Mouse (Mus musculus) liver, adult 2 months (tissue): ENCODE data around the gene B9d1. TPM values are rescaled to one million over a fixed set of nuclear protein-coding genes. Genes with fewer than 3 reads are reported as not detected.

Experiments
- DNase-seq: peaks from one replicate; pipeline ENCODE4 v3.0.0-alpha.2; 2011; ENCODE audit warnings: low read depth, low spot score; ENCODE audit errors: extremely low read depth
- H3K27ac ChIP-seq: fragments of 200-500 bp; replicated peaks from 2 replicates; pipeline ENCODE4 v1.5.1; 2012; ENCODE audit warnings: low read depth, mild to moderate bottlenecking, control low read depth, inconsistent platforms, low read length; ENCODE audit not compliant: insufficient read depth
- H3K27me3 ChIP-seq: fragments of 200-500 bp; 2 replicates; pipeline ENCODE4 v1.6.1; 2012; ENCODE audit warnings: mild to moderate bottlenecking, moderate library complexity, low read length, inconsistent platforms; ENCODE audit not compliant: control insufficient read depth, insufficient read depth
- H3K36me3 ChIP-seq: fragments of 200-500 bp; 2 replicates; pipeline ENCODE4 v1.6.1; 2012; ENCODE audit warnings: low read length, inconsistent platforms; ENCODE audit not compliant: control insufficient read depth, insufficient read depth
- H3K4me1 ChIP-seq: fragments of 200-500 bp; 2 replicates; pipeline ENCODE4 v1.6.1; 2011; ENCODE audit warnings: low read length; ENCODE audit not compliant: control insufficient read depth, insufficient read depth
- H3K4me3 ChIP-seq: fragments of 200-500 bp; 2 replicates; pipeline ENCODE4 v1.5.1; 2011; ENCODE audit warnings: low read depth, mild to moderate bottlenecking, control low read depth, low read length, moderate library complexity; ENCODE audit not compliant: insufficient read depth
- H3K79me2 ChIP-seq: fragments of 200-500 bp; 2 replicates; pipeline ENCODE4 v1.6.1; 2012; ENCODE audit warnings: inconsistent platforms, mild to moderate bottlenecking, low read length, moderate library complexity; ENCODE audit not compliant: control insufficient read depth, insufficient read depth
- H3K9ac ChIP-seq: fragments of 200-500 bp; 2 replicates; pipeline ENCODE4 v1.6.1; 2012; ENCODE audit warnings: low read depth, mild to moderate bottlenecking, control low read depth, inconsistent platforms, low read length
- CTCF ChIP-seq: fragments of 200-500 bp; IDR thresholded peaks from 2 replicates; pipeline ENCODE4 v1.5.1; 2011; ENCODE audit warnings: low read depth, low read length, control low read depth
- POLR2A ChIP-seq: fragments of 200-500 bp; IDR thresholded peaks from 2 replicates; pipeline ENCODE4 v1.6.1; 2011; ENCODE audit warnings: low read length, control low read depth; ENCODE audit not compliant: insufficient read depth; ENCODE audit errors: extremely low read depth
- WGBS: fragments of 180-500 bp; shearing (Covaris S2); methylation state at CpG from one replicate; pipeline ENCODE4 v1.1.7; 2018; 5-methylcytosine and 5-hydroxymethylcytosine counted together
- polyA plus RNA-seq: library from polyadenylated mRNA; depleted of rRNA; stranded (reverse); fragments of >200 nt; gene quantifications from 2 replicates; pipeline ENCODE4 v1.2.3, GENCODE M21; 2012
- total RNA-seq: library from RNA; depleted of rRNA; stranded (reverse); fragments of >200 nt; gene quantifications from 2 replicates; pipeline ENCODE4 v1.2.3, GENCODE M21; 2014

Gene B9d1
- total and polyA plus RNA-seq, 2 experiments: 1.1 to 1.7 TPM

DNA sequence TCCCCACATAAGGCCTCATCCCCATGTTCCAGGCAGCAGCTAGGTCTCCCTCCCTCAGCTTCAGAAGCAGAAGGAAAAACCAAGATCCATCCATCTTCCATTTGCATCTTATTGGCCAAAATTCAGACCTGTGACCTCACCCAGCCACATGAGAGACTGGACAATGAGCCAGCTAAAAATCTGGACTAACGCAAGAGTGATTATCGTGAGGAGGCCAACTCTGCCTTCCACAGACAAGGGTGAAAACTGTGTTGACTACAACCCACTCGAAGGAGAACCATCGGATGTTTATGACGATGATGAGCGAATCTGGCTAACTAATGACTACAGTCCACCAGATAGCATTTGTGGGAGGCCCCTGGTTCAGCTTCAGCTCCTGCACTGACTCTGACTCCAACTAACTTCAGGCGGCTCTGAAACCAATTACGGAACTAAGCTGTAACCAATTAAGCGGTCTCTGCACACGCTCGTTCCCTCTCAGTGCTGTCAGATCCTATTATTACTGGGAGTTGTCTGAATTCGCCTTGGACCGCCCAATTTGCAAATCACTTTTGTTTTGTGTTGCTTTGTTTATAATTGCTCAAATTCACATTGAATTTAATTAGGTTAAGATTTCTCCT, 21.6 kb upstream of the B9d1 start:
- H3K36me3 ChIP-seq: no peaks in the 10 kb centered on the region
- 95% methylated on average over 13 of the region's 13 CpGs for WGBS
- no peak overlapping the region for H3K9ac ChIP-seq
- H3K27me3 ChIP-seq: no peaks in the 10 kb centered on the region
- TF ChIP-seq CTCF: no peak
- no peak for TF ChIP-seq POLR2A
- no peak overlapping the region for H3K4me3 ChIP-seq
- H3K79me2 ChIP-seq: no peaks in the 10 kb centered on the region
- DNase-seq: no peak
- no peaks in the 10 kb centered on the region for H3K4me1 ChIP-seq
- no peak overlapping the region for H3K27ac ChIP-seq

DNA sequence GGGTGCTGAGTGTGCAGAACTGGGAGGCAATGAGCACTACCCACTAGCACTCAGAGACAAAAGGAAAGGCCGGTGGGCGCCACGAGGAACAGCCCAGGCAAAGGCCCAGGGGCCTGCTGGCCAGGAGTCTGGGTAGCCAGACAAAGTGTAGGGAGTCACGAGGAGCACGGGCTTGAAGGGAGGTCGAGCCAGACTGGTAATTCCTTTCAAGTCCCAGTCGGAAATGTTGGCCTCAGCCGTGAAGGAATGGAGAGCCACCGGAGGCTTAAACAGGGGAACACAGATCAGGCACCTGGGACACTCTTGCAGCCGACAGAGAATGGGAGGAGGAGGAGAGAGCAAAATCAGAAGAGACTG, 20.7 kb upstream of the B9d1 start:
- no peaks in the 10 kb centered on the region for H3K36me3 ChIP-seq
- no peak overlapping the region for H3K9ac ChIP-seq
- H3K79me2 ChIP-seq: no peaks in the 10 kb centered on the region
- H3K4me1 ChIP-seq: no peaks in the 10 kb centered on the region
- no peak for DNase-seq
- no peak overlapping the region for H3K4me3 ChIP-seq
- H3K27me3 ChIP-seq: no peaks in the 10 kb centered on the region
- no peak overlapping the region for H3K27ac ChIP-seq
- no peak for TF ChIP-seq POLR2A
- TF ChIP-seq CTCF: no peak
- 60% methylated on average over 10 of the region's 10 CpGs for WGBS

DNA sequence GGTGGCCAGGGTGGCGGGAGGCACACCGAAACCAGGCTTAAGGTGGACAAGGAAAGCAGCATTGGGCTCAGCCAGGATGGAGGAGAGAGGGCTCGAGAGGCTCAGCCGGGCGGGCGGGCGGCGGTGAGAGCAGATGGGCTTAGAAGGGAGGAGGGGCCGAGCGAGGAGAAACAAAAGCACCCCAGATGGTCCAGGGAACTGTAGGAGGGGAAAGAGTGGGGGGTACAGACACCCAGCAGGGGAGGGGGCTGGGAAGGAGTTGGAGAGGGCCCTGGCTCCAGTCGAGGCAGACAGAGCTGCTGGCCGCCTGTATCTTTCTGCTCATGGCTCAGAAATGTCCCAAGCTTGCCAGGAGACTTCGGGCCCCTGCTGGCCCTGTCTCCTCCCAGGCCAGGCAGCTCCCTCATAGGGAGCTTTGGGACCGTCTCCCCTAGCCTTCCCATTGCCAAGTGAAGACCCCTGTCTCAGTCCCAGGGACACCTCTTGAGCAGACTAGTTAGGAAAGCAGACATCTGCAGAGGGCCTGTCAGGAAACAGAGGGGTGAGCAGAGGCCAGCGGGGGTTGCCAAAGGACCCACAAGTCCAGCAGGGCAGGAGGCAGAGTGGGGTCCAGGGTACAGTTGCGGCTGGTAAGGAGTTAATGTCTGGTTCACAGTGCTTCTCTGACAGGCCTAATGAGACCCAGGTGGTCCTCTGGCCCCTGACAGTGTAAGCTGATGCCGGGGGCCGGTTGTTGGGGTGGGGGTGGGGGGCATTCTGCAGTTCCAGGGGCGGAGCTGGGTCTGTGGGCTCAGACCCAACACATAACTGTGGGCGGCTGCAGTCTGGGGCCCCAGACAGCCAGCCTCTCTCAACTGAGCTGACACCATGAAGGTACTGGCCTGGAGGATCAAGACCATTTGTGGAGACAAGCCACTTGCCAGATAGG, 20.1 kb upstream of the B9d1 start, which contains the start of gene Mfap4:
Gene Mfap4 (plus strand): TSS at position 819 of the 928 bp plus-strand sequence.
- H3K27me3 ChIP-seq: no peaks in the 10 kb centered on the region
- peak within 1 kb of the TSS; percentile 6; the same call in 1 of the 2 replicates for H3K4me3 ChIP-seq
- no peaks in the 10 kb centered on the region for H3K79me2 ChIP-seq
- no peaks in the 10 kb centered on the region for H3K36me3 ChIP-seq
- TF ChIP-seq CTCF (no peak), POLR2A (no peak)
- 67% methylated on average over 20 of the region's 20 CpGs for WGBS
- DNase-seq: no peak
- no peaks in the 10 kb centered on the region for H3K4me1 ChIP-seq
- no peak within 1 kb of the TSS for H3K27ac ChIP-seq
- no peak within 1 kb of the TSS for H3K9ac ChIP-seq

DNA sequence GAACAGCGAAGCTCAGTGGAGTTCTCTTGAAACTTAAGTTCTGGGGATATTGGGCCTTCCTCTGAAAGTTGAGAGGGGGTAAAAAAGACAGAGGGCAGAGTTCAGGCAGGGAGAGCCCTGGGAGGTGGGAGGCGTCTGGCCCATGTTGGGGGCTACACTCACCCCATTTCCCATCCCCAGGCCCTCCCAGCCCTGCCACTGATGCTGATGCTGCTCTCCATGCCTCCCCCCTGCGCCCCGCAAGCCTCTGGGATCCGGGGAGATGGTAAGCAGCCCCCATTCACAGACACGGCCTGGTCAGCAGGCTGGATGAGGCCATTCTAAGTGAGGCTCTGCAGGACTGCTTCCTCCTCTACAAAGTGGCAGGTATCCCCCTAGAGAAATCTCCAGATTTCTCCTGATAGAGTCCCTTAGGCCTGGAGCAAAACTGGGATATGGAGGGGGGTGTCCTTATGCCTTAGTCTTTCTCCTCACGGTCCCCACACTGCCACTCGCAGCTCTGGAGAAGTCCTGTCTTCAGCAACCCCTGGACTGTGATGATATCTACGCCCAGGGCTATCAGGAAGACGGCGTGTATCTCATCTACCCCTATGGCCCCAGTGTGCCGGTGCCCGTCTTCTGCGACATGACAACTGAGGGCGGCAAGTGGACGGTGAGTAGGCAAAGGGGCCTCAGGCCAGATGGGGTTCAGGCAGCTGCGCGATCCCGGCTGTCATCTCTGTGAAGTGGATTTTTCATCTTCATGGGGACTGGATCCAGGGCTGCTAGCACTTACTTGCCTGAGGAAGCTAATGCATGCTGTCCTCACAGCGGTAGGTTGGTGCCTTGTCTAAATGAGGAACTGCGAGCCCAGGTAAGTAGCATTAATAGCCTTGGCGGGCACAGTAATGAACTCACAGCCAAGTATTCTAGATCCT, 19.1 kb upstream of the B9d1 start:
- TF ChIP-seq CTCF: no peak
- no peak for TF ChIP-seq POLR2A
- no peaks in the 10 kb centered on the region for H3K36me3 ChIP-seq
- WGBS: 90% methylated on average over 22 of the region's 22 CpGs
- no peak overlapping the region for H3K9ac ChIP-seq
- no peaks in the 10 kb centered on the region for H3K4me1 ChIP-seq
- no peaks in the 10 kb centered on the region for H3K79me2 ChIP-seq
- no peaks in the 10 kb centered on the region for H3K27me3 ChIP-seq
- no peak overlapping the region for H3K27ac ChIP-seq
- H3K4me3 ChIP-seq: peak overlapping the region; percentile 6; the same call in 1 of the 2 replicates
- no peak for DNase-seq

DNA sequence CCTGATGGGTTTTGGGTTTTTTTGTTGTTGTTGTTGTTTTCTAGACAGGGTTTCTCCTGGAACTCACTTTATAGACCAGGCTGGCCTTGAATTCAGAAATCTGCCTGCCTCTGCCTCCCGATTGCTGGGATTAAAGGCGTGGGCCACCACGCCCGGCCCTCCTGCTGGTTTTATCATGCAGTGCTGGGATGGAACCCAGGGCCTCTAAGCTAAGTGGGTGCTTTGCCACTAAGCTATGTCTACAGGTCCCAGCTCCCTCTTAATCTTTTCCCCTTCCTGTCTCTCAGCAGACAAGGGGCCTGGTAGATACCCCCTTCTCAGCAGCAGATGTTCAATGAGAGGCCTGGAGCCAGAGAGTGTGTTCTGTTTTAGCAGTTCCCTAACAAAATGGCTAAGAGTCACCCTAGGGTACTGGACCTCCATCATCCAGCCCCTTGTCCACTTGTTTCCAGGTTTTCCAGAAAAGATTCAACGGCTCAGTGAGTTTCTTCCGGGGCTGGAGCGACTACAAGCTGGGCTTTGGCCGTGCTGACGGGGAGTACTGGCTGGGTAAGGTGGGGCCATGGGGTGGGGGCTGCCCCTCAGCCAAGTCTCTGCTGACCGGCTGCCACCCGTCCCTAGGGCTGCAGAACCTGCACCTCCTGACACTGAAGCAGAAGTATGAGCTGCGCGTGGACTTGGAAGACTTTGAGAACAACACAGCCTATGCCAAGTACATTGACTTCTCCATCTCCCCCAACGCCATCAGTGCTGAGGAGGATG, 18.3 kb upstream of the B9d1 start:
- Histone ChIP-seq H3K9ac (no peak overlapping the region), H3K27ac (no peak overlapping the region), H3K4me3 (no peak overlapping the region), H3K36me3 (no peaks in the 10 kb centered on the region), H3K27me3 (no peaks in the 10 kb centered on the region), H3K79me2 (no peaks in the 10 kb centered on the region), H3K4me1 (no peaks in the 10 kb centered on the region)
- TF ChIP-seq CTCF: no peak
- no peak for TF ChIP-seq POLR2A
- WGBS: 89% methylated on average over 14 of the region's 14 CpGs
- DNase-seq: no peak
